Mouse (Mus musculus) T-helper 1 cell (primary cell): ENCODE results near the gene Muc3a.

Experiments used
- in situ Hi-C: fragments of 300-600 bp; cut with MboI, MseI; formaldehyde crosslinking; loops from one replicate; pipeline ENCODE4 v1.15.1; 2025; ENCODE audit warnings: high pct_unique_total_duplicates

The Muc3a gene

DNA sequence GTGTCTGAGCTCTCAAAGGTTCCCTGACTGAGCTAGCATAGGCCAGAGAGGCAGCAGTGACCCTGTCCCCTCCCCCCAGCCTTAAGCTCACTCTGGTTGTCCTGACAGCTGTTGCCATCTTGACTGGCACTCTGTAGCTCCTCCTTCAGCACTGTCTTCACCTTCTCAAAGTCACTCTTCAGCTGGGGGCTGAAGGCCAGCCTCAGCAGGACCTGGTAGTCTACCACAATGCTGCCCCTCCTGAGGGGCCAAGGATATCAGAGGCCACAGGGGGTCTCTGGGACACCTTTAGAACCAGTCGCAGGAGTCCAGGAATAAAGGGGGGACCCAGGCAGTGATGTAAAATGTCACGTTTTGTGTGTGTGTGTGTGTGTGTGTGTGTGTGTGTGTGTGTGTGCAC is at the start of gene Muc3a:
Muc3a (minus strand) TSS at position 101 of the 400 bp plus-strand sequence.
- in situ Hi-C loops: no loop called here

DNA sequence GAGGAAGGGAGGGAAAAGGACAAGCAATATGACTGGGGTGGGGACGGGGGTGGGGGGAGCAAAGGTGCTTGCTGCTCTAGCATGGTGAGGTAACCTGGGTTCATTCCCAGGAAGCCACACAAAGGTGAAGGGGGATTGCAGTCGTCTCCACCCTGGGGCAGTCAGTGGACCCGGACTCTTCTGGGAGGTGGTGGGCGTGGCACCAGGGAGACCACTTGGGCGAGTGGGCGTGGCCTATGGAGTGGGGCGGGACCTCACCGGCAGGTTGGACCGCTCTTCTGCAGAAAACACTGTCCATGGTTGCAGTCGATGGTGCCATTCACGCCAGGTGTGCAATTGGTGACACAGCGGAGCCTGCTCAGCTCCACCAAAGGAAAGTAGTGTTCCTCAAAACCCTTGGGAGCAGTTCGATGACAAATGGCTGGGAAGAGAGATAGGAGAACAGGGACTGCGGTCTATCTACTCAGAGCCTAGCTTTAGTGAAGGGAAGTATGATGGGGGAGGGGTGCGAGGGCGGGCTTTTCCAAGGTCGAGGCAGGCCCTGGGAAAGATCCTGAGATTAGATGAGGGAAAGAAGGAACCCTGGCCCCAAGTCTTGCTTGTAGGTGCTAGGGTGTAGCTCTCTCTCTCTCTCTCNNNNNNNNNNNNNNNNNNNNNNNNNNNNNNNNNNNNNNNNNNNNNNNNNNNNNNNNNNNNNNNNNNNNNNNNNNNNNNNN is 917 bp downstream of the Muc3a start:
- in situ Hi-C loops: no loop called here

GRCm38 (mm10) chr5:137210689-137211088 is 1.5 kb downstream of the Muc3a start:
- in situ Hi-C loops: no loop called here

DNA sequence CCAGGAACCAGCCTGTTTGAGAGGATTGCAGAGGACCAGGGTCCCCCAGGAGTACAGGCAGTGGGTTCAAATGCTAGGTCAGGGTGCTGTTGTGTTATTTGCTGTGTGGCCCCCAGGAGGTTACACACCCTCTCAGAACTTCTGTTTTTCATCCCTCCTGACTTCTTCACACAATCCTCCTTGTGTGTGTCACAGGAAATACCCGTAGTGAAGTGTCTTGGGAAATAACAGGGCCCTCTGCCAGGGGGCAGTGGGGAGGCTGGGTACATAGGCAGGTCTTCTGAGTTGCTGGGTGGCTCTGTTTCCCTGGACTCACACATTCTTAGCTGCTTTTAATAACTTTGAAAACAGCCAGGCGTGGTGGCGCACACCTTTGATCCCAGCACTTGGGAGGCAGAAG is 6.9 kb downstream of the Muc3a start:
- in situ Hi-C loops: loop anchor here (10.0 kb wide), 1 partner anchor 240 kb away; no protein-coding TSS in a partner anchor

GRCm38 (mm10) chr5:137194488-137195120 is 17.6 kb downstream of the Muc3a start:
- in situ Hi-C loops: loop anchor here (5.0 kb wide), 1 partner anchor 73 kb away; no protein-coding TSS in a partner anchor

DNA sequence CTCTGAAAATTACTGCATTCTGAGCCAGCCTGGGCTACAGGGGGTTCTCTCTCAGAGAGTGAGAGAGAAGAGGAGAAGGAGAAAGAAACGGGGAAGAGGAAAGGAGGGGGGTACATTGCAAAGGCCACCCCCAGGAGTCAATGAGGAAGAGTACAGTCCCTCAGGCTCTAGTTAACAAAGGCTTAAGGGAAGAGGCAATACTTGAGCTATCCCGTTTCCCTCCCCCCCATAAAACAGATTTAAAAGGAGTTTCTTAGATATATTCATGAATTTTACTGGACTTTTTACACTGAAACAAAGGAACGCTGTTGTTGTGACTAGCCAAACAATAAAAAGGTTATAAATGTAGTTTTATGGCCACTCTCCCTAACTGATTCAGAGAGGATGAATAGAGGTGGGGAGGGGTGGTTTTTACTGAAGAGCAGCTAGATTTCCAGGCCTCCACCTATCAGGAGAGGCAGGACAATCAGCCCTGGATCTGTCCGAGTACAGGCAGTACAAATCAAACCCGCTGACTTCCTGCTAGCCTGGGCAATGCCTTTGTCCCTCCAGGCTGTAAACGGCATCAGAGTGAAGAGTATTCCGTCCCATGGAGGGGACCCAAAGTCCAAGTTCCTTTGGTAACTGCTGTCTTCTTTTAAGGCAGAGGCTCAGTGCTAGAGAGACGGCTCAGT is 18.8 kb downstream of the Muc3a start:
- in situ Hi-C loops: loop anchor here (5.0 kb wide), 1 partner anchor 74 kb away; no protein-coding TSS in a partner anchor

GRCm38 (mm10) chr5:137189326-137189725 is 22.9 kb downstream of the Muc3a start:
- in situ Hi-C loops: no loop called here

DNA sequence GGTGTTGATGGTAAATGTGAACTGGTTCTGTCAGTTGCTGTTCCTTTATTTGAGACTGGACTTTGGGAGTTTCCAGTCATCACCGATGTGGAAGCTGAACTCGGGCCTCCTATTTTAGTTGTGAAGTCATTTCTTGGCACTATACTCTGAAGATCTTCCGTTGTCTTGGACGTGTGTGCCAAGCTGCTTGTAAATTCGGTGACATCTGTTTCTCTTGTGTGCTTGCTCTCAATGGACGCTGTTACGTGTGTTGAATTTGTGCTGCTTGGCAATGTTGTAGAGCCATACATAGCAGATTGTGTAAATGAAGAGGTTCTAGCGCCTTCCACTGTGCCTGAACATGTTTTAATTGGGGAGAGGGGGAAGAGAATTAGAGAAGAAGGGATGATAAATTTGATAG is 26.8 kb downstream of the Muc3a start:
- in situ Hi-C loops: no loop called here

DNA sequence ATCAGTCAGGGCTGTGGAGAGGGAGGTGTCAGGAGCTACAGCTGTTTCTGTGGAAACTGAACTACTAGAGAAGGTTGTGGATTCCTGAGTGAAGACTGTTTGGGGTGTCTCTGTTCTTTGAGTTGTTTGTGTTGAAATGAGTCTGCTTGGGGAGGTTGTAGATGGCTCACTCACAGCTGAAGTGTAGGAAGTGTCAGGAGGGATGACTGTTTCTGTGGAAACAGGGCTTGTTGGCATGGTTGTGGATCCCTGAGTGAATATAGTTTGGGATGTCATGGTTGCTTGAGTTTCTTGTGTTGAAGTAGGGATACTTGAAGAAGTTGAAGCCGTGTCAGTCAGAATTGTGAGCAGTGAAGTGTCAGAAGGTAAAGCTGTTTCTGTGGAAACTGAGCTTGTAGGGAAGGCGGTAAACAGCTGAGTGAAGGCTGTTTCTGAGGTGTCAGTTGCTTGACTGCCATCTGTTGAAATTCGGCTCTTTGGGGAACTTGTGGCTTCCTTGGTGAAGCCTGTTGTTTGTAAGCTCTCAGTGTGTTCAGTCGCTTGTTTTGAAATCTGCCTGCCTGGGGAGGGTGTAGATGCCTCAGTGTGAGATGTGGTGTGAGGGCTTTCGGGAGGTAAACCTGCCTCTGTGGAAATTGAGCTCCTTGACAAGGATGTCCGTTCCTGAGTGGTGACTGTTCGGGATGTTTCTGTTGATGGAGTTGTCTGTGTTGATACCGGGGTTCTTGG is 32.4 kb downstream of the Muc3a start:
- in situ Hi-C loops: no loop called here

- in situ Hi-C loops: no loop called here
These were observed 38.2 kb downstream of the Muc3a start for GRCm38 (mm10) chr5:137173967-137174366.

GRCm38 (mm10) chr5:137172591-137172990 is 39.6 kb downstream of the Muc3a start:
- in situ Hi-C loops: no loop called here

GRCm38 (mm10) chr5:137171478-137171877 is 40.7 kb downstream of the Muc3a start:
- in situ Hi-C loops: no loop called here

- in situ Hi-C loops: no loop called here
These were observed 41.3 kb downstream of the Muc3a start for GRCm38 (mm10) chr5:137170836-137171380.

- in situ Hi-C loops: no loop called here
These were observed 44.6 kb downstream of the Muc3a start for GRCm38 (mm10) chr5:137167539-137167938.

DNA sequence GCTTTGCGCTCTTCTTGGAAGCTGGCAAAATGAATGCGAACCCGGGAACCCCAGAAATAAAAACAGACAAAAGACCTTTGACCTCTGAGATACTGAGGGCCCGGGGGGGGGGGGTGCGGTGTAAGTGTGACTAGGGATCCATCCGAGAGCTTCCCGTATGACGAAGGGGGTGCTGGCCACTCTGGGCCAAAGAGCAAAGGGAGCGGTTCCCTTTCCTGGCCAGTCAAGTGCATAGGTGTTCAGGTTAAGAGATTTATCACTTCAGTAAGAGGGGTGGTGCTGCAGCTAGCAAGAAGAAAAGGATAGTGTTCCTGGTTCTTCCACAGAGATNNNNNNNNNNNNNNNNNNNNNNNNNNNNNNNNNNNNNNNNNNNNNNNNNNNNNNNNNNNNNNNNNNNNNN is 46.2 kb downstream of the Muc3a start:
- in situ Hi-C loops: no loop called here

- in situ Hi-C loops: no loop called here
These were observed 50.3 kb downstream of the Muc3a start for GRCm38 (mm10) chr5:137161853-137162252.

DNA sequence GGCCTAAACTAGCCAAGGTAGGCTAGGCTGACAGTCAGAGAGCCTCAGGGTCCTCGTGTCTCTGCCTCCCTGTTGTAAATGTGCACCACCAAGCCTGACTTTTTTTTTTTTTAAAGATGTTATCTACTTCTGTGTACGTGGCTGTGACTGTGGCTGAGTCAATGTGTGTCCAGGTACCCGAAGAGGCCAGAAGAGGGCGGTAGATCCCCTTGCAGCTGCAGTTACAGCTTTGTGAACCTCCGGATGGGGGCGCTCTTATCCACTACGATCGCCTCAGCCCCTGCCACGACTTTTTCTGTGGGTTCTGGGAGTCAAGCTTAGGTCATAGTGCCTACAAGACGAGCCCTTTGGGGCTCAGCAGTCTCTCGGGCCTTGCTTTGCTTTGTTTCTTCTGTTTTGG is 52.7 kb downstream of the Muc3a start:
- in situ Hi-C loops: loop anchor here (5.0 kb wide), 1 partner anchor 128 kb away; the partner anchor contains the start of gene Ache
